Mouse (Mus musculus) lung, embryonic 14.5 days (tissue): ENCODE measurements around the gene Gdi2. TPM values are rescaled to one million over a fixed set of nuclear protein-coding genes. Genes with fewer than 3 reads are reported as not detected.
"Not testable (repeated sequence)": the region's sequence is repeated elsewhere in the genome, so short reads cannot be mapped to it uniquely, and the experiment has no call there.

ENCODE experiments used
- ATAC-seq: fragments of 200-750 bp; cut with Nextera tagmentation; 2 replicates; pipeline ENCODE4 v1.8.0; 2017; ENCODE audit warnings: mild to moderate bottlenecking, moderate TSS enrichment, moderate library complexity; ENCODE audit not compliant: insufficient read depth
- DNase-seq: peaks from one replicate; pipeline ENCODE4 v3.0.0-alpha.2; 2015
- H3K27ac ChIP-seq: fragments of 300-500 bp; sonication (generic); 2 replicates; pipeline ENCODE4 v1.5.1; 2014; ENCODE audit warnings: low read depth, mild to moderate bottlenecking, moderate library complexity
- H3K27me3 ChIP-seq: fragments of 300-500 bp; sonication (generic); 2 replicates; pipeline ENCODE4 v1.6.1; 2014; ENCODE audit warnings: low read length, control low read depth; ENCODE audit not compliant: insufficient read depth
- H3K36me3 ChIP-seq: fragments of 300-500 bp; sonication (generic); 2 replicates; pipeline ENCODE4 v1.6.1; 2014; ENCODE audit warnings: control low read depth; ENCODE audit not compliant: insufficient read depth
- H3K4me1 ChIP-seq: fragments of 300-500 bp; sonication (generic); 2 replicates; pipeline ENCODE4 v1.6.1; 2014; ENCODE audit warnings: antibody characterized with exemption, control low read depth; ENCODE audit not compliant: insufficient read depth
- H3K4me2 ChIP-seq: fragments of 300-500 bp; sonication (generic); 2 replicates; pipeline ENCODE4 v1.6.1; 2014; ENCODE audit warnings: mild to moderate bottlenecking
- H3K4me3 ChIP-seq: fragments of 300-500 bp; sonication (generic); 2 replicates; pipeline ENCODE4 v1.5.1; 2014; ENCODE audit warnings: low read depth, low read length
- H3K9ac ChIP-seq: fragments of 300-500 bp; sonication (generic); 2 replicates; pipeline ENCODE4 v1.6.1; 2014
- H3K9me3 ChIP-seq: fragments of 300-500 bp; sonication (generic); 2 replicates; pipeline ENCODE4 v1.6.1; 2016; ENCODE audit warnings: low read depth, low read length, control low read depth
- CTCF ChIP-seq: IDR thresholded peaks from 2 replicates; pipeline ENCODE4 v1.5.1; 2016; ENCODE audit warnings: antibody characterized with exemption, low read depth
- WGBS: fragments of 180-500 bp; shearing (Covaris S2); extraction: QIAGEN DNeasy Blood & Tissue Kit; methylation state at CpG from one replicate; pipeline ENCODE4 v1.1.7; 2014; 5-methylcytosine and 5-hydroxymethylcytosine counted together
- polyA plus RNA-seq: library from polyadenylated mRNA; unstranded; fragments of >200 nt; fragmentation: Nextera tagmentation; extraction: Ambion mirVana; gene quantifications from 2 replicates; pipeline ENCODE4 v1.2.1, GENCODE M21; 2014

The Gdi2 gene
- polyA plus RNA-seq, 1 experiment from 2014 or later: 478 TPM

DNA sequence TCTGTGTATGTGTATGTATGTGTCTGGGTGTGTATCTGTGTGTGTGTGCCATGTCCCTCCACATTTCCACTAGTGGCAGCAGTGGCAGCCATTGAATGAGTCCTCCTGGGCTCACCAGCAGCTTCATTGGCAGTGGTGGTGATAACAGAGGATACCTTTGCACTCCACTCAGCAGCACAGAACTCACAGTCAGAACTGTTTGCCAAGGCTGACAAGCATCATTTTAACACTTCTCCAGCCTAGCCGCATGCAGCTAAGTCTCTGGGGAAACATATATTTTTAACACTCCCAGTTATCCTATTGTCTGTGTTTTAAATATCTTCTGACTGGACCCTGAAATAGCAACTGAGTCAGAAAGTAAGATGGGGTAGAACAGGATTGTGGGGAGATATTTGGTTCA, 13.9 kb upstream of the Gdi2 start:
- no peak overlapping the region for H3K4me3 ChIP-seq
- no peak for TF ChIP-seq CTCF
- no peaks in the 10 kb centered on the region for H3K9me3 ChIP-seq
- no peak overlapping the region for H3K9ac ChIP-seq
- ATAC-seq: 0 out of 2 replicates have a peak, but pooled peaks have one; percentile 35
- H3K27me3 ChIP-seq: no peaks in the 10 kb centered on the region
- no peak overlapping the region for H3K4me2 ChIP-seq
- no peaks in the 10 kb centered on the region for H3K4me1 ChIP-seq
- no peak for DNase-seq
- WGBS: 69% methylated on average over 1 of the region's 1 CpGs
- H3K27ac ChIP-seq: no peak overlapping the region
- H3K36me3 ChIP-seq: no peaks in the 10 kb centered on the region

DNA sequence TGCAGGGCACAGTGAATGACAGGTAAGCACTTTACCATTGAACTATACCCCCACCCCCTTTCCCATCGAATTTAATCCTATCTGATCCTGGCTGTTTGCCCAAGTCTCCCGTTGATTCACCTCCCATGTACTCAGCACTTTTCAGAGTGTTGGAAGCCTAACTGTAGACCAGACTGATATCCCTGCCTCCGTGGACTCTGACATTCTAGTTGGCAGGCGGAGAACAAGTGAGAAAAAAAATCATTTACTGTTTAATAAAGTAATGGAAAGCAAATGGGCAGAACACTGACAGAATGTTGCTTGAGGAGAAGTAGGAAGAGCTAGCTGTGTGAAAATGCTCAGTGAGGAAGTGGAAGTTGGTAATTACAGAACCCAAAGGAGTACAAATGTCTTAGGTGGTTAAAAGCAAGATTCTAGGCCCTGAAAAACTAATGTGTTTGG, 12.2 kb upstream of the Gdi2 start:
- Histone ChIP-seq H3K27ac (no peak overlapping the region), H3K4me2 (no peak overlapping the region), H3K9me3 (no peaks in the 10 kb centered on the region), H3K27me3 (no peaks in the 10 kb centered on the region), H3K36me3 (no peaks in the 10 kb centered on the region), H3K9ac (no peak overlapping the region), H3K4me1 (no peaks in the 10 kb centered on the region), H3K4me3 (no peak overlapping the region)
- no peak for DNase-seq
- 44% methylated on average over 4 of the region's 4 CpGs for WGBS
- TF ChIP-seq CTCF: no peak
- no peak for ATAC-seq

DNA sequence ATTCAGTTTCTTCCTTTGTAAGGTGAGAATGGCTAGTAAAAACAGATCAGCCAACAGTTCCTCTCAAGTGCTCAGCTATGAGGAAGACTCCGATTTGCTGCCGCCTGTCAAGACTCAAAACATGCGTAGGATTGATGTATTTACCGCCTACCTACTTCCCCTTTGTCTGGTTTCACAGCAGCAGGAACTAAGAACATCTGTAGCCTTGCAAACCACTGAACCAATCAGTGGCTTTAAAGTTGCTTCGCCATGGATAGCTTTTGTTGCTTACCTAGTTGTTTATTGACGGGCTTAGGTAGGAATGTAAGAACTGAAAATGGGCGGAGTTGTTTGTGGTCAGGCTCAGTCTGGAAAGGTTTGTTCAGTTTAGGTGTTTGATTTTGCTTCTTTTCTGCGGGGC, 11.5 kb upstream of the Gdi2 start:
- no peak for ATAC-seq
- 75% methylated on average over 8 of the region's 8 CpGs for WGBS
- TF ChIP-seq CTCF: no peak

DNA sequence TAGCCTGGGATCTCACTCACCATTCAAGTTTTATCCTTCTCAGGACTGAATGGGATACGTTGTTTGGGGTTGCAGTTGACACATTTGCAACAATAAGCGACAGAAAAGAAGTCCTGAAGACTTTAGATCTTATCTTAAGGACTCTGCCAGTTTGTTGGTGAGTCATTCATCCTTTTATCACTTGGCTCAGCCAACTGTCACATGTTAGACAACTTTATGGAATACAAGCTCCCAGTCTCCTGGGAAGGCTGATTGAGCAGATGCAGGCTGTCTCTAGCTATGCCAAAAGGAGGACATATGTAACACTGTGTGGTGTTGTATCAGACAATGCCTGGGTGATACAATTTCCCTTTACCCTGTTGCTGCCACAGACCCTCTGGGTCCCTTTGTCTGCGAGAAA, 7.4 kb upstream of the Gdi2 start:
- Histone ChIP-seq H3K4me1 (no peaks in the 10 kb centered on the region), H3K36me3 (no peaks in the 10 kb centered on the region), H3K27me3 (no peaks in the 10 kb centered on the region), H3K9ac (no peak overlapping the region), H3K4me2 (no peak overlapping the region), H3K9me3 (no peaks in the 10 kb centered on the region), H3K4me3 (no peak overlapping the region), H3K27ac (no peak overlapping the region)
- no peak for ATAC-seq
- WGBS: 53% methylated on average over 3 of the region's 3 CpGs
- no peak for TF ChIP-seq CTCF
- DNase-seq: no peak

More for the DNA sequence above, 11.5 kb upstream of the Gdi2 start:
- H3K4me3 ChIP-seq: no peak overlapping the region
- DNase-seq: no peak
- no peak overlapping the region for H3K9ac ChIP-seq
- no peaks in the 10 kb centered on the region for H3K9me3 ChIP-seq
- H3K4me2 ChIP-seq: no peak overlapping the region
- no peaks in the 10 kb centered on the region for H3K27me3 ChIP-seq
- H3K27ac ChIP-seq: no peak overlapping the region
- no peaks in the 10 kb centered on the region for H3K36me3 ChIP-seq
- H3K4me1 ChIP-seq: no peaks in the 10 kb centered on the region

DNA sequence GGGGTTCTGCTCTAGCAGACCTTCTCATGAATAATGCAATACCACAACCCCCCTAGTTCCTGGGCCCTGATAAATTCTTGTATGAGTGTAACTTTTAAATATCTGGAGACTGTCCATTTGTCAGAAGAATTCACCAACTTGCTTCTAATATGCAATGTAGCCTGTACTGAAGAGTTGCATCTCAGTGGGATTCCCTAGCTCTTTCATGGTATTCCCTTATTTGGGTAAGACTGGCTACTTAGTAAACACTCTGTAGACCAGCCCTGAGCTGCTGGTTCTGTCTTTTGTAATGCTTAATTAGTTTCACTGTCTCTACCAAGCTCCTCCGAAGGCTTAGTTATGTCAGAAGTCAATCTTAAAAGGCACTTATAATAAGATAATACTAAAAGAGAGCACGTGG, 6.7 kb upstream of the Gdi2 start:
- 72% methylated on average over 2 of the region's 2 CpGs for WGBS

DNA sequence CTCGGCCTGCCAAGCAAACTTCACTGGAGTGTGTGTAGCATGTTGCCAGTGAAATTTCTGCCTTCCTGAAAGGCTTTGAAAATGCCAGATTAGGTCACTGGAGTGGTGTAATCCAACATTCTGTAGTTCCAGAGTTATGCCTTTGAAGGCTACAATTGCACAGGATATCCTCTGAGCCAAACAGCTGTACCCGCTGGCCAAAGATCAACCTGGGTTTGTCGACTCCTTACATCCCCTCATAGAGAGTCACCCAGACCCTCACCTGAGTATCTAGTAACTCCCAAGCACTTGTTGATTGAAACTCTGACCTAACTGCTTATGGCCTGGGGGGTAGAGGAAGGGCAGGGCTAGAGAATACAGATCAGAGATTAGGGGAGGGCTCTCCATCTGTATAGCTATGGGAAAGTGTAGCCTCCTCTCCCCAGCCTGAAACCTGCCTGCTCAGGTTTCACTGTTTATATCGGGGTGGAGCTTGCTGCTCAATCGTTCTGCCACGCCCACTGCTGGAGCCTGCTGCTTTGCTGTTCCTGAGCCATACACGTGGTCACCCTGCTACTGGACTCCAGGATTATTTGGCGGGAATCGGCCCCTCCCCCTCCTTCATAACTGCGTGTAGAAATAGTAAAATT, 6.1 kb upstream of the Gdi2 start:
- H3K9me3 ChIP-seq: no peaks in the 10 kb centered on the region
- ATAC-seq (peak; percentile 42; the same call in 1 of the 2 replicates), DNase-seq (no peak)
- no peaks in the 10 kb centered on the region for H3K4me1 ChIP-seq
- no peak overlapping the region for H3K27ac ChIP-seq
- no peaks in the 10 kb centered on the region for H3K36me3 ChIP-seq
- 48% methylated on average over 10 of the region's 10 CpGs for WGBS
- no peaks in the 10 kb centered on the region for H3K27me3 ChIP-seq
- no peak for TF ChIP-seq CTCF
- no peak overlapping the region for H3K9ac ChIP-seq
- H3K4me2 ChIP-seq: no peak overlapping the region
- H3K4me3 ChIP-seq: no peak overlapping the region

More for the DNA sequence above, 6.7 kb upstream of the Gdi2 start:
- not testable (repeated sequence) for H3K9me3 ChIP-seq, DNase-seq, H3K27me3 ChIP-seq, H3K4me1 ChIP-seq, H3K4me3 ChIP-seq, H3K36me3 ChIP-seq, ATAC-seq, H3K9ac ChIP-seq, H3K4me2 ChIP-seq, H3K27ac ChIP-seq

DNA sequence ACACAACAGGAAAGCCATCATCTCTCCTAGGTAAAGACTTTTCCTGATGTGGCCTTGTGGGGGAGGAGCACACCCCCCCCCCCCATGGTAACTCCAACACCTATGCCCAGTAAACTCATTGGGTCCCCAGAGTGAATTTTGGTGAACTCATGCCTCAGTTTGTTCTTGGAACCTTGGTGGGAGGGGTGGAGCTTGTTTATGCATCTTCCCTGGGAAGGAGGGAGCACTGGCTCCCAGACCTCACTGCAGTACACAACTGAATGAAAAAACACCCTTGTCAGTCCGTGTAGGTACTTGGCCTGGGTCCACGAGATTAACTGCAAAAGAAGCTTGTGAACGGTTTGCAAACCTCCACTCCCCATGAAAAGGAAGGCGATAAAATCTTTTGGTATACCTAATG, 5.4 kb upstream of the Gdi2 start:
- DNase-seq: no peak
- Histone ChIP-seq H3K4me1 (no peaks in the 10 kb centered on the region), H3K4me2 (no peak overlapping the region), H3K9me3 (no peaks in the 10 kb centered on the region), H3K27me3 (no peaks in the 10 kb centered on the region), H3K9ac (no peak overlapping the region), H3K36me3 (no peaks in the 10 kb centered on the region), H3K27ac (no peak overlapping the region), H3K4me3 (no peak overlapping the region)
- no peak for ATAC-seq
- no peak for TF ChIP-seq CTCF
- WGBS: 54% methylated on average over 4 of the region's 4 CpGs
